Mouse (Mus musculus): ENCODE measurements at regions not wholly inside any gene's neighbourhood (a gene's known extent, or its start where the extent isn't known, plus 50 kb on each side); places are given as distances from the start of the nearest gene placed in this dataset.

DNA sequence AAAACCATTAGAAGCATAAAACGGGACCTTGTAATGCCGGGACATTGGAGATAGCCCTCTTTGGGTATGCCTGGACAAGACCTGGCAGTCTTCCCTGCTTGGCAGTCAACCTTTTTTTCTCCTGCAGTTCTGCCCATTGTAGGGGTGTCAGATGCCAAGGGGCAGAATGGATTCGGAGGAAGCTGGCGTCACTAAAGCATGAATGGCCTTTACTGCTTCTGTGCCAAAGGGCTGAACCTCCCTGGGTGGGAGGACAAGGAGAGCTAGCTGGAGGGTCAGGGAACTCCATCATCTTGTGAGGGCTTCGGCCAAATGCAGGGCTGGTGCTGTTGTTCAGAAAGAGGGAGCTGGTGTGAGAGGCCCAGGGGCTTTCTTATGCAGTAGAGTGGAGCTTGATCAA is 60.1 kb upstream of the Nkx2-2 start:
- ChIA-PET CTCF (interaction anchor here in 1 of 4 experiments (0.5 to 0.7 kb wide), 2 partner anchors 53 to 74 kb away, joined by 3 to 4 read pairs; no protein-coding TSS in a partner anchor), POLR2A (no interaction called here)

DNA sequence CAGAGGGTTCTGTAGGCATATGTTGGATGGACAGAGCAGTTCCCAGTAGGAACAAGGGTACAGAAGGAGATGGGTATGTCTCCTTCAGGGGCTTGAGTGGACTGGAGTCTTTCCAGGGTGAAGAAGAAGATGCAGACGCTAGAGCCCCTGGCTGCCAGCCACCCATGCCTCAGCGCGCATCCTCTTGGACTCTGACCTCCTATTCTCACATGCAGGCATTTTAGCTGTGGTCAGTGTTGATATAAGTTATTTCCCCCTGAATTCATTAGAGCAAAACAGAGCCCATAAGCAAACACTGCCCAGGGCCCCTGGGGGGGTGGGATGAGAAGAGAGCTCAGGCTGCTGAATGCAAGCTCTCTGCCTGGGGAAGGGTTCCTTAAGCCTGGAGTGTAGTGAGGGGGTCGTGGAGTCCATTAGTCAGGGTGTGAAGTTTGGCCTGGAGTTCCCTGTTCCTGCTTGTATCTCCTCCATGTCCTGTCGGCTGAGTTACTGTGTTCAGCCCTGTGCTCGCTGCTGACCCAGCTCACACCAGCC is 54.0 kb upstream of the Nkx2-2 start:
- POLR2A ChIA-PET: no interaction called here
- CTCF ChIA-PET: no interaction called here

DNA sequence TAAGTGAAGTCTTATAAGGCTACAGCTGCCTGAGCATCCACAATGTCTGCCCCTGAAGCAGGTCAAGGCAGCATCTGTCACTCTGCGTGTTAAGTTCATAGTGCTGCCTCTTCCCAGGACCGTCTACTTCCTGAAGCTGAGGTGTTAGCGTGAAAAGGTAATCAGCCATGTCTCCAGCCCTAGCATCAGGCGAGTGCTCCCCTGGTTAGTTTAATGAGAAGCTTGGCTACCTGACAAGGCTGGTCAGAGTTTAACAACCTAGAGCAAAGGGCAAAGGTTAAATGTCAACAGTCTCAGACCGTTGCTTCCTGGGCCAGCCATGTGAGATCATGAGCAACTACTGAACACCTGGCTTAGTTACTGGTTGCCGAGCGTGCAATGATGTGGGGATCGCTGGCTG is 53.2 kb upstream of the Nkx2-2 start:
- ChIA-PET POLR2A (no interaction called here), CTCF (no interaction called here)

DNA sequence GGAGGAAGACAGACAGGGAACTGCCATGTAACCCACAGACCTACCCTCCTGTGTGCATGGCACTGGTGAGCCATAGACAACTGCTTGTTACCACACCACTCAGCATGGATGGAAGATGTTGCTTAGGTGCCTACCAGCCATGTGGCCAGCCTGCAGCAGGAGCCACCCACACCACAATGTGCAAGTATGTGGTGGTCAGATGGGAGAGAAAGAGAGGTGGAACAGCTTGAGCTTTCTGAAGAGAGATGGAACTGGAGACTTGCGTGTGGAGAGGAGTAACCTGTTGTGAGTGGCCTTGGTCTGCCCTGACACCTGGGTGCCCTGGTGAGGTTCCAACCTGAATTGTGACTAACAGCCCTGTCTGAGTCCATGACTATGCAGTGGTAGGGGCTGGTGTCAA is 50.4 kb upstream of the Nkx2-2 start:
- ChIA-PET CTCF (interaction anchor here in 3 of 4 experiments (0.8 to 1.4 kb wide), 3 partner anchors 12 to 633 kb away, joined by 3 to 5 read pairs (median 4); no protein-coding TSS in a partner anchor), POLR2A (no interaction called here)

Data from embryonic stem cell, embryonic (primary cell).